Mouse (Mus musculus) heart, adult 11 months (tissue): ENCODE data around the gene Ppm1h.

Experiments used
- DNase-seq: peaks from one replicate; pipeline ENCODE4 v3.0.0; 2022

Ppm1h gene

DNA sequence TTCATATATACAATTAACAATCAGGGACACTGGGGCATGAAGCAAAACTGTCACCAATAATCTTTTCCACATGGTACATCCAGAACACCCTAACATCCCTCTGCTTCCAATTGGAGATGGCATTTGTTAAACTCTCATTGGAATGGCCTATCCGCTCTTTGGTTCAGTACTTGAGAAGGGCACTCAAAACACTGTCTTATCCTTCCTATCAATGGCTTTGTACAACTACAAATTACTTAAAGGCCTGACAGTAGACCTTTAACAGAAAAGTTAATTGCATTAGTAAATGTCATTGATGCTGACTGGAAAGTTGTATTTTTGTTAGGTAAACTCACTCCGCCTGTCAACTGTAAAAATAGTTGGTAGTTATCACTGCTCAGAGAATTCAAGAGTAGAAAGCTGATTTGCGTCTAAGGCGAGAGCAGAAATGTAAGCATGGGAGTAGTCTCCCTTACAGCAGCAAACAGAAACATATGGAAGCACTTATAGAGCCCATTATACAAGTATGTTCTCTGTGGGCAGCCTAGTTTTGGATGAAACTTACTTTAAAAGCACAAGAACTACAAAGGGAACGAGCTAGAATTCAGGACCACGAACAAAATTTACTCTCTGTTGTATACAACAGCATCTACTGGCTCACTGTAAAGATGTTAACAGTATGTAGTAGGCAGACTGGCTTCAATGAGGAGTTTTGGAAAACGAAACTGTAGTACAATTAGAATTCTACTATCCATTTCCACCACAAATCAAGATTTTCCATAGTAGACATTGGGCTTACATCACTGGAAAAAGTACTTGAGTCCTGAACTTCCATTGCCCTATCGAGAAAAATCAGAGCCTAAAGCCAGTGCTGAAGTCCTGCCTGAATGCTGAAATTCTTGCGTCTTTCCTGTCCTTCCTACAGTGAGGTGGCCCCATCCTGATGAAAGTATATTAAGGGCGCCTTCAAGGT lies 305.3 kb downstream of the Ppm1h start:
- DNase-seq: no peak

DNA sequence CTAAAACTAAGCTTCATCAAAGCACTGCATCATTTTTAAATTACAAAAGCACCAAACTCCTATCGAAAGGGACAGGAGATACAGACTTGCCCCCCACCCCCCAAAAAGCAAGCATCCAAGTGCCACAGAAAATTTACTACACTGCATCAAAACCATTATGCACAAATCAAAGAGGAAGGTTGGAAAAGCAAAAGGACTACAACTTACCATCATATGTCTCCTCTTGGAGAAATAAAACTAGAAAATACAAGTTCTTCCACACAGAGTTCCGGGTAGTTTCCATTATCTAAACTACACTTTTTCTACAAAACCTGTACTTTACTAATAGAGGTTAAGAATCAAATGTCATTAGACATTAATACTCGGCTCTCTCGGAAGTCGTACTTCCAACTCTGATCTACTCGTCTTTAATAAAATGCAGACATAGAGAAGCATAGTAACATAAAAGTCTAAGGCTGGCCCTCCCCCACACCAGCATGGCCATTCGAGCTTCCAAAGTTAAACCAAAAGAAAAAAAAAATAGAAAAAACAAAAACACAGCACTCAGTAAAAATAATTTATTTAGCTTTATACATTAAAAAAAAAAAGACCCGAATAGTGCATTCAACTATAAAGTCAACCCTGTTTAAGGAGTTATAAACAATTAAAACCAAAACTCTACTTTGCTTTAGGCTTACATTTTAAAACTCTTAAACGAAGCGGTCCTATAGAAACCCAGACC lies 306.1 kb downstream of the Ppm1h start:
- no peak for DNase-seq

- no peak for DNase-seq
Measured at GRCm38 (mm10) chr10:122985252-122985514, 306.6 kb downstream of the Ppm1h start.

GRCm38 (mm10) chr10:122985515-122986319 lies 307.2 kb downstream of the Ppm1h start:
- peak; percentile 99 for DNase-seq

DNA sequence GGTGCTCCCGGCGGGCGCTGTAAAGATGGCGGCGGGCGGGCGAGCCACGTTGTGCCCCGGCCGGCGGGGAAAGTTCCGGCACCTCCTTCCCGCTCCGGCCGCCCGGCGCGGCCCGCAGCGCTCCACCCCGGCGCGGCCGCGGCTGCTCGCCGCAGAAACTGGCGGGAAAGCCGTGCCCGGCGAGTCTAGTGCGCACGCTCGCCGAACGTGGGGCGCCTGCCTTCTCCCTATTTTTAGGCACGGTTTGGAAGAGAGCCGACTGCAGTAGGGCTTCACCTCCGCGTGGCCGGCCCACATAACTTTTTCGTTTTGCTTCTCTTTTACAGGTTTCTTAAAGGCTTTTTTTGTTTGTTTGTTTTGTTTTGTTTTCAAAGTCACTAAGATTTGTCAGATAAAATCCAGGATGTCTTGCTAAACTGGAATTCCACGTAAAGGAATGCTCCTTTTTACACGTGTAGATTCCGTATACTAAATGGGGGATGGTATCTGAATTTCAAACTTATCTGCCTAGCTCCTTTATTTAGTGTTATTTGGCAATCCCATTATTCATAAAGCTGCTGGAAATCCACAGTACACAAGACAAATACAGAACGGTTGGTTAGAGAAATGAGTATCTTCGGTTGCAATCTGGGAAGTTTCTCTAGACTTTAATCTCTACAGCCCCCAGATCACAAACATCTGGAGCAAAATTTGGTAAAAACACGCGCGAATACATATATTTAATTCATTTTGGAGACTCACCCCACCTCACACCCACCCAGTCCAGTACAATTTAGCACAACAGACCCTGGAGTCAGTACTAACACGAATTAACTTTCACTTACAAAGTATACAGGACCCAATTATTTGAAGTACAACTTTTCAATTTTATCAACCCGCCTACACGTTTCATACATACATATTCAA lies 308.0 kb downstream of the Ppm1h start:
- DNase-seq: peak; percentile 99

GRCm38 (mm10) chr10:122987671-122988128 lies 309.1 kb downstream of the Ppm1h start:
- peak; percentile 94 for DNase-seq

DNA sequence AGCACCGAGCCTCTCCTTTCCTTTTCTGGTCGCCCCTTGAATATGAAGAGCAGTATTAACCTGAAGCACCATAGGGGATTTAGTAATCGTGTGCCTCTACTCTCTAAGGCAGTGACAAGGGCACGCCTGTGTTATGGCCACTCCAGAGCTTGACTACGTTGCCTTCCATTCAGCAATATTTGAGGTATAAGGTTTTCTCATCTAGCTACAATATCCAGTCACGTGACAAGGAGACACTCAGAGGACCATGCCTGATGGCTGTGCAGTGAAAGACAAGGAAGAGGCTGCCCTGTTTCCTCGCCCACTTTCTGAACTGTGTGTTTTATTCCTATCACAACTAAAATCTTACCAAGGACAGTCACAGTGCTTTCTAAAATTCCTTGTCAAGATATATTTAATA lies 309.8 kb downstream of the Ppm1h start:
- DNase-seq: peak; percentile 88

DNA sequence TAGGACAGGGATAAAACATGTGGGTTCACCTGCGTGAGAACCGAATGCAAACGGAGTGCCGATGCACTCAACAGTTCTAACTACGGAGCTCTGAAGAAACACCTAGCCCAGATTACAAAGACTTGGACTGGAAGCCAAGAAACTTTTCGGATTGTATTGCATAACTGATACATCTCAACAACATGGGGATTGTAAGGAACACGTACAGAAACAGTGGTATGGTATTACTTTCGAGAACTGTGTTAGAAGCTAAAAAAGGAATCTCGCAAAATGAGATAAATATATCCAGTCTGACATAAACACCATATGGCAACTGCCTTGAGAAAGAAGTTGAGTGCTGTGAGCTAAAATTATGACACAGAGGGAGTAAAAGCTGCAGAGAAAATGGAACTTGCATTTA lies 311.4 kb downstream of the Ppm1h start:
- DNase-seq: no peak

DNA sequence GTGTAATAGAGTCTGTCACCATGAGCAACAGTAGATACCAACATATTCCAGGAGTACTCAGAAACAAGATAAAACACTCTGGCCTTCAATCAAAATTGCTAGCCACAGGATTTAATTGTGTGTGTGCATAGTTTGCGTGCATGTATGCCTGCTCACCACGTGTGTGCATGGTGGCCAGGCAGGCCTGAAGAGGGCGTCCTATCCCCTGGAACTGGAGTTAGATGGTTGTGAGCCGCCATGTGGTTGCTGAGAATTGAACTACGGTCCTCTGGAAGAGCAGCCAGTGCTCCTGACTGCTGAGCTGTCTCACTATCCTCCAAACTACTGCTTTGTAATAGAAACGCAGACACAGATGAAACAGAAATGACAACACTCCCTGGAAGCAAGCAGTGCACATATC lies 312.0 kb downstream of the Ppm1h start:
- DNase-seq: no peak

- DNase-seq: no peak
Measured at GRCm38 (mm10) chr10:122991053-122991452, 312.5 kb downstream of the Ppm1h start.

- DNase-seq: no peak
Measured at GRCm38 (mm10) chr10:122991648-122992047, 313.1 kb downstream of the Ppm1h start.

GRCm38 (mm10) chr10:122994402-122995107 lies 316.0 kb downstream of the Ppm1h start:
- peak; percentile 55 for DNase-seq
